Mouse (Mus musculus): ENCODE measurements at regions not wholly inside any gene's neighbourhood (a gene's known extent, or its start where the extent isn't known, plus 50 kb on each side); places are given as distances from the start of the nearest gene placed in this dataset.

- Histone ChIP-seq H3K36me3 (ENCODE audit: control insufficient read depth, insufficient read depth, low read length) (no peaks in the 10 kb centered on the region), H3K9ac (ENCODE audit: low read length) (no peak overlapping the region), H3K27me3 (ENCODE audit: control insufficient read depth, insufficient read depth, low read length) (no peaks in the 10 kb centered on the region), H3K27ac (ENCODE audit: low read depth, low read length) (no peak overlapping the region), H3K4me1 (replicated peaks; ENCODE audit: control insufficient read depth, insufficient read depth, low read length) (no peaks in the 10 kb centered on the region), H3K4me3 (ENCODE audit: low read depth, low read length) (no peak overlapping the region), H3K4me2 (ENCODE audit: low read depth, low read length, severe bottlenecking) (no peak overlapping the region), H3K9me3 (ENCODE audit: control insufficient read depth, low read length) (no peaks in the 10 kb centered on the region)
- 77% methylated on average over 7 of the region's 7 CpGs for WGBS
- ATAC-seq (replicated peaks; ENCODE audit: low FRiP score) (no peak), DNase-seq (ENCODE audit: low spot score) (no peak)
Measured at GRCm38 (mm10) chr2:144189756-144190155, 80.7 kb upstream of the Mgme1 start.

- Histone ChIP-seq H3K4me1 (replicated peaks; ENCODE audit: control insufficient read depth, insufficient read depth, low read length) (no peaks in the 10 kb centered on the region), H3K9ac (ENCODE audit: low read length) (no peak overlapping the region), H3K4me2 (ENCODE audit: low read depth, low read length, severe bottlenecking) (no peak overlapping the region), H3K27ac (ENCODE audit: low read depth, low read length) (no peak overlapping the region), H3K27me3 (ENCODE audit: control insufficient read depth, insufficient read depth, low read length) (no peaks in the 10 kb centered on the region), H3K4me3 (ENCODE audit: low read depth, low read length) (no peak overlapping the region), H3K9me3 (ENCODE audit: control insufficient read depth, low read length) (no peaks in the 10 kb centered on the region), H3K36me3 (ENCODE audit: control insufficient read depth, insufficient read depth, low read length) (no peaks in the 10 kb centered on the region)
- no peak for ATAC-seq (replicated peaks; ENCODE audit: low FRiP score)
- WGBS: 85% methylated on average over 9 of the region's 9 CpGs
- no peak for DNase-seq (ENCODE audit: low spot score)
Measured at GRCm38 (mm10) chr2:144191018-144191417, 79.4 kb upstream of the Mgme1 start.

- Histone ChIP-seq H3K4me3 (ENCODE audit: low read depth, low read length) (no peak overlapping the region), H3K9me3 (ENCODE audit: control insufficient read depth, low read length) (no peaks in the 10 kb centered on the region), H3K4me1 (replicated peaks; ENCODE audit: control insufficient read depth, insufficient read depth, low read length) (no peaks in the 10 kb centered on the region), H3K27ac (ENCODE audit: low read depth, low read length) (no peak overlapping the region), H3K9ac (ENCODE audit: low read length) (no peak overlapping the region), H3K4me2 (ENCODE audit: low read depth, low read length, severe bottlenecking) (no peak overlapping the region), H3K36me3 (ENCODE audit: control insufficient read depth, insufficient read depth, low read length) (no peaks in the 10 kb centered on the region), H3K27me3 (ENCODE audit: control insufficient read depth, insufficient read depth, low read length) (no peaks in the 10 kb centered on the region)
- ATAC-seq (replicated peaks; ENCODE audit: low FRiP score) (no peak), DNase-seq (ENCODE audit: low spot score) (no peak)
- WGBS: 81% methylated on average over 4 of the region's 4 CpGs
Measured at GRCm38 (mm10) chr2:144191707-144192106, 78.8 kb upstream of the Mgme1 start.

DNA sequence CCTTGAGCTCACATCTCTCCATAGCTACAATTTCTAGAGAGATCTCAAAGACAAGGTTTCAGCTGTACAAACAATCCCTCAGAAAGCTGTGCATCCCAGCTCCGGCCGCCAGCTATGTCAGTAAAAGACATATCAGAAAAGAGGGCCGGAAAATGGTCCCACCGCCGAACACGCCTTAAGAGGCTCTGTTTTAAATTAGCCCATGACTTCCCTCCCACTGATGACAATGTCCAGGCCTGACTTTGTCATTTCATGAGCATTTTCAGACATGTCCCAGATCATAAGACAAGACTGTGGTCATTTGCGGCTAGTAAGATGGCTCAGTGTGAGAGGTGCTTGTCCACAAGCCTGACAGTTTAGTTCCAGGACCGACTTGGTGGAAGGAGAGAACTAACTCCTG is 78.0 kb upstream of the Mgme1 start:
- Histone ChIP-seq H3K4me3 (ENCODE audit: low read depth, low read length) (no peak overlapping the region), H3K9ac (ENCODE audit: low read length) (no peak overlapping the region), H3K36me3 (ENCODE audit: control insufficient read depth, insufficient read depth, low read length) (no peaks in the 10 kb centered on the region), H3K27ac (ENCODE audit: low read depth, low read length) (no peak overlapping the region), H3K4me1 (replicated peaks; ENCODE audit: control insufficient read depth, insufficient read depth, low read length) (no peaks in the 10 kb centered on the region), H3K27me3 (ENCODE audit: control insufficient read depth, insufficient read depth, low read length) (no peaks in the 10 kb centered on the region), H3K9me3 (ENCODE audit: control insufficient read depth, low read length) (no peaks in the 10 kb centered on the region), H3K4me2 (ENCODE audit: low read depth, low read length, severe bottlenecking) (no peak overlapping the region)
- WGBS: 82% methylated on average over 8 of the region's 8 CpGs
- DNase-seq (ENCODE audit: low spot score) (no peak), ATAC-seq (replicated peaks; ENCODE audit: low FRiP score) (no peak)

DNA sequence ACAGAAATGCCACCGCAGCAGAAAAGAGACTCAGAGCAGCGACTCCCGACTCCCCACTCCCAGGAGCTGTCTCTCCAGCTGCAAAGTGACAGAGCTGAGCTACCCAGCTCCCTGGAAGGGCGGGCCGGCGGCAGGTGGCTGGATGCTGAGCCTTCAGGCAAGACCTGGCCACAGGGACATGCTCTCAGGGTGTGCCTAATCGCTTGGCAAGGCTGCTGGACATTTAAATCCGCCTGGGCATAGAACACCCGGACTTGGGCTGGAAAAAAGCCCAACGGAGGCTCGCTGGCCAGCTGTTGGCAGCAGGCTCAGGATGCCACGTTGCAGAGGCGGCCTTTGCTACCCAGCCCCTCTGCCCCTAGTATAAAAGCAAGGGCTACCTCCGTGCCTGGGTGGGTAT is 74.6 kb upstream of the Mgme1 start:
- Histone ChIP-seq H3K9me3 (ENCODE audit: control insufficient read depth, low read length) (no peaks in the 10 kb centered on the region), H3K36me3 (ENCODE audit: control insufficient read depth, insufficient read depth, low read length) (no peaks in the 10 kb centered on the region), H3K9ac (ENCODE audit: low read length) (no peak overlapping the region), H3K27ac (ENCODE audit: low read depth, low read length) (no peak overlapping the region), H3K4me3 (ENCODE audit: low read depth, low read length) (no peak overlapping the region), H3K4me2 (ENCODE audit: low read depth, low read length, severe bottlenecking) (no peak overlapping the region), H3K4me1 (replicated peaks; ENCODE audit: control insufficient read depth, insufficient read depth, low read length) (no peaks in the 10 kb centered on the region), H3K27me3 (ENCODE audit: control insufficient read depth, insufficient read depth, low read length) (no peaks in the 10 kb centered on the region)
- DNase-seq (ENCODE audit: low spot score) (no peak), ATAC-seq (replicated peaks; ENCODE audit: low FRiP score) (no peak)
- WGBS: 62% methylated on average over 14 of the region's 14 CpGs

DNA sequence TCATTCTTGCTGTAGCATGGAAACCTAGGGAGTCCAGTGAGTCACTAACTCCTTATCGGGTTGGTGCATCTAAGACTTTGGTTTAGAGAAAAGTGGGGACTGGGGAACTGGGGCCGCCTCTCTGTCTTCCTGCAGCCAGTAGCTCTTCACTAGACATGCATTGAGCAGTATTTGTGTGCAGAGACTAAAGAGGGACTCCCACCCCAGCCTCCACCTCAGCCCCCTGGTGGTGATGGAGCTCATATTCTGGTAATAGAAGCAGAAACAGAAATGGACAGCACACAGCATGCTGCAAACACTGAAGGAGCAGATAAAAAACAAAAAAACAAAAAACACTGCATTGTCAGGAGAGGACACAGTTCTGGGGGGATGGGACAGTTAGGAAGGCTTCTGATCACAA is 73.3 kb upstream of the Mgme1 start:
- Histone ChIP-seq H3K9ac (ENCODE audit: low read length) (no peak overlapping the region), H3K4me1 (replicated peaks; ENCODE audit: control insufficient read depth, insufficient read depth, low read length) (no peaks in the 10 kb centered on the region), H3K36me3 (ENCODE audit: control insufficient read depth, insufficient read depth, low read length) (no peaks in the 10 kb centered on the region), H3K4me2 (ENCODE audit: low read depth, low read length, severe bottlenecking) (no peak overlapping the region), H3K27me3 (ENCODE audit: control insufficient read depth, insufficient read depth, low read length) (no peaks in the 10 kb centered on the region), H3K4me3 (ENCODE audit: low read depth, low read length) (no peak overlapping the region), H3K27ac (ENCODE audit: low read depth, low read length) (no peak overlapping the region), H3K9me3 (ENCODE audit: control insufficient read depth, low read length) (no peaks in the 10 kb centered on the region)
- no peak for ATAC-seq (replicated peaks; ENCODE audit: low FRiP score)
- WGBS: 83% methylated on average over 2 of the region's 2 CpGs
- DNase-seq (ENCODE audit: low spot score): peak; percentile 60

GRCm38 (mm10) chr2:144198326-144199051 is 72.0 kb upstream of the Mgme1 start:
- Histone ChIP-seq H3K4me1 (replicated peaks; ENCODE audit: control insufficient read depth, insufficient read depth, low read length) (no peaks in the 10 kb centered on the region), H3K27ac (ENCODE audit: low read depth, low read length) (no peak overlapping the region), H3K9me3 (ENCODE audit: control insufficient read depth, low read length) (no peaks in the 10 kb centered on the region), H3K4me2 (ENCODE audit: low read depth, low read length, severe bottlenecking) (no peak overlapping the region), H3K4me3 (ENCODE audit: low read depth, low read length) (no peak overlapping the region), H3K36me3 (ENCODE audit: control insufficient read depth, insufficient read depth, low read length) (no peaks in the 10 kb centered on the region), H3K27me3 (ENCODE audit: control insufficient read depth, insufficient read depth, low read length) (no peaks in the 10 kb centered on the region), H3K9ac (ENCODE audit: low read length) (no peak overlapping the region)
- ATAC-seq (replicated peaks; ENCODE audit: low FRiP score): no peak
- 78% methylated on average over 13 of the region's 13 CpGs for WGBS
- DNase-seq (ENCODE audit: low spot score): no peak

All from forebrain, embryonic 11.5 days (tissue).